Mouse (Mus musculus): ENCODE results near the gene Akp3. TPM values are rescaled to one million over a fixed set of nuclear protein-coding genes. Genes with fewer than 3 reads are reported as not detected.

Gene Akp3
- total RNA-seq, 4 experiments from 2014 or later, result not detected

- DNase-seq, result no peak
These were observed 30.9 kb downstream of the Akp3 start for GRCm38 (mm10) chr1:87155531-87156198.

GRCm38 (mm10) chr1:87156199-87156587, 31.4 kb downstream of the Akp3 start, which contains the start of gene Ecel1:
Gene Ecel1, minus strand, starts transcription at chr1:87156521.
- DNase-seq, result no peak

DNA sequence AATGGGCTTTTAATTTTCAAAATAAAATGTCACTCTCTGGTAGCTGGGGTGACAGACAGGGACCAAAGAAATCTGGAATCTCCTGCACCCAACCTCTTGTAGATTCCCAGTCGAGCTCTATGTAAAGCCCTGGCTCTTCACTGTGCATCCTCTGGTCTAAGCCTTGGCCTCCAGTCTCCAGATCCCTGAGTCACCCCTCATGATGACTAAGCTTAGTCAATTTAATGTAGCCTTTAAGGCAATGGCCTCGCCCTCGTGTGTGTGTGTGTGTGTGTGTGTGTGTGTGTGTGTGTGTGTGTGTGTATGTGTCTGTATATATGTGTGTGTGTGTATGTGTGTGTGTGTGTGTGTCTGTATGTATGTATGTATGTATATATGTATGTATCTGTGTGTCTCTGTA, 34.6 kb downstream of the Akp3 start:
- DNase-seq, result no peak

DNA sequence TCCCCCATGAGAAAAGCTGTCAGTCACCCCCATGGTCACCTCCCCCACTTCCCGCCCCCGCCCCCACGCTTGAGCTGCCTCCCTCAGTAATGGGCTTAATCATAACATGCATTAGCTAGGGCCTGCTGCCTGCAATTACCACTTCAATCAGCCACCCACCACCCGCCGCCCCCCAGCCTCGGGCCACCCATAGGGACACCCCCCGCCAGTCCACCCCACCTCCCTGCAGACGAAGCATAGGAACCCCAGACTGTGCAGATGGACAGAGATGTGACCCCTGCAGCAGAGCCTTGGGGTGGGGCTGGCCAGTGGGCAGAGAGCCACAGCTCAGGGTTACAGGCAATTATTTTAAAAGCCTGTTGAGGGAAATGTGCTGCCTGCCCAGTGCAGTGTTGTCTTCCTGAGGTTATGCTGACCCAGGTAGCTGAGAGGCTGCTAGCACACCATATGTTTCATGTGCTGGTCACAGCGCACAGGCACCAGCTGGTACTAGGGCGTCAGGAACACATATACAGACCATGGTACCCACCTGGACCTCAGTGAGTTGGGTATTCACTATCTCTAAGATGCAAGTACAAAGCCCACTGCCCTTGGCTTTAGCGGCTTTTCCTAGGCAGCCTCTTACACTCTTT, 39.5 kb downstream of the Akp3 start:
- DNase-seq, result no peak

GRCm38 (mm10) chr1:87164796-87165184, 40.0 kb downstream of the Akp3 start:
- DNase-seq, result no peak

DNA sequence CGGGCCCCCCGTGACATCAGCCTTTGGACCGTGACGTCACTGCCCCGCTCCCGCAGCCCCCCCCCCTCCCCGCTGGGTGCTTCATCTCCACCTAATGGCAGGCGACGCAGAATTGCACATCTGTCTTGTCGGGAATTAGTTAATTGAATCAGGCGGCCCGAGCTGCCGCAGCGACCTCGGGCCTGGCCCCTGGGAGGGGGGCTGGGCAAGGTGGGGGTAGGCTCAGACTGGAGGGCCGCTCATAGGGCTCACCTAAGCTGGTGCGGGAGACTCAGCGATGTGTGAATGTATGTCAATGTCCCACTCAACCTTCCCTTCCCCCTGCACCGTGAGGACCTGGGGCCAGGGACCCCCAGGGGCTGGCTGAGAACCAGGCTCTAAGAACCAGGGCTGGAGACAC, 45.7 kb downstream of the Akp3 start:
- DNase-seq, result no peak

DNA sequence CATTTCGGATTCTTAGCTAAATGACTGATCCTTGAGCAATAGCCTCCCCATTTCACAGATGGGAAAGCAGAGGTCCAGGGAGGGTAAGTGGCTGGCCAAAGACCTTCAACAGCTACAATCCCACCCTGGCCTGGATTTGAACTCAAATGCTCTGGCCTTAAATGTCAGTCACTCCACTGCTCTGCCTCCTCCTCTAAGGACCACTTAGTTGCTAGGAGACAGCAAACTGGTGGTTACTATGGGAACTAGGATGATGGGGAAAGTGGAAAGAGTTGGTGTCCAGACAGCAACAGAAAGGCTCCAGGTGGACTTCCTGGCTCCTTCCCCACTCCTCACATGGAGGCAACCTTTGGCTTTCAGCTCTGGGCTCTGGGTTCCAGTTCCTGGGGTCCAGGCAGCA, 46.5 kb downstream of the Akp3 start:
- no peak for DNase-seq

GRCm38 (mm10) chr1:87172316-87172715, 47.5 kb downstream of the Akp3 start:
- DNase-seq, result no peak

GRCm38 (mm10) chr1:87174006-87174955, 49.5 kb downstream of the Akp3 start:
- no peak for DNase-seq

- no peak for DNase-seq
These were observed 51.1 kb downstream of the Akp3 start for GRCm38 (mm10) chr1:87175852-87176292.

Other genes with a start within 250 kb of the Akp3 start
- not detected for gene Alppl2, start 35.0 kb upstream of the Akp3 start, total RNA-seq (2022)
- gene Alpi, start 23.4 kb upstream of the Akp3 start, total RNA-seq (2022), result not detected
- 10 to 100 TPM in 1 of 4 experiments, 1 to 10 TPM in 1, under 1 TPM in 2; 0.44 to 10.2 (median 4.1) TPM for gene Ecel1, start 31.5 kb downstream of the Akp3 start, total RNA-seq (2022)
- gene Prss56, start 58.3 kb downstream of the Akp3 start, total RNA-seq (2022), result not detected
- not detected for gene Chrnd, start 65.6 kb downstream of the Akp3 start, total RNA-seq (2022)
- gene Chrng, start 79.7 kb downstream of the Akp3 start, total RNA-seq (2022), result not detected
- gene Eif4e2, start 88.9 kb downstream of the Akp3 start, total RNA-seq (2022), result 10 to 100 TPM; 69.8 to 78.4 (median 73.4) TPM
- 100 to 1,000 TPM; 293 to 561 (median 377) TPM for gene Efhd1, start 139.4 kb downstream of the Akp3 start, total RNA-seq (2022)
- gene Gigyf2, start 202.0 kb downstream of the Akp3 start, total RNA-seq (2022), result 100 to 1,000 TPM in 2 of 4 experiments, 10 to 100 TPM in 2; 87.7 to 132 (median 106) TPM